Mouse (Mus musculus): ENCODE measurements around the gene Vpreb3.
A peak's percentile ranks its signal among the peaks of the same experiment; 100 is the strongest.

Gene Vpreb3

DNA sequence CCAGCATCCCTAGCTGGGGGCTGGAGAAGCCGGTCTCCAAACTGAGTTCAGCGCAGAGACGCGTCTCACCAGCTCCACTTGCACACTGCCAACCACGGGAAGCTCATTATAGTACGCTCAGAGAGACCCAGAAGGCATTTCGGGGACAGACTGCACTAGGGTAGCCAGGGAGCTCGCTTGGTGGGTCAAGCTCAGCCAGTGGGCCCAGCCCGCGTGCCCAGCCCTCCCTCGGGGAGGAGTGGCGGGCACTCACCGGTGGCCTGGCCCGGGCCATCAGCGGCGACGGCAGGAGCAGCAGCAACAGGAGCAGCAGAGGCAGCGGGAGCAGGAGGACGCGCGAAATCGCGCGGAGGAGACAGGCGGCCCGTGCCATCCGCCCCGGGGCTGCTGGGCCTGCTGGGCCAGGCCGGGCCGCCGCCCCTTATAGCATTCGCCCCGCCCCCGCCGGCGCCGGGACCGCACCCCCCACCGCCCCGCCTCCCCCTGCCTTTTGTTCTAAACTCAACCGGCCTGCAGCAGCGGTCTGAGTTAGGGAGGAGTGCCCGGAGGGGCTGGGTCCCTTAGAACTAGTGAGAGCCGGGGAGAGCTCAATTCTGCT lies 10.7 kb upstream of the Vpreb3 start:
- no peak for DNase-seq (ENCODE audit: low read depth, low spot score)

DNA sequence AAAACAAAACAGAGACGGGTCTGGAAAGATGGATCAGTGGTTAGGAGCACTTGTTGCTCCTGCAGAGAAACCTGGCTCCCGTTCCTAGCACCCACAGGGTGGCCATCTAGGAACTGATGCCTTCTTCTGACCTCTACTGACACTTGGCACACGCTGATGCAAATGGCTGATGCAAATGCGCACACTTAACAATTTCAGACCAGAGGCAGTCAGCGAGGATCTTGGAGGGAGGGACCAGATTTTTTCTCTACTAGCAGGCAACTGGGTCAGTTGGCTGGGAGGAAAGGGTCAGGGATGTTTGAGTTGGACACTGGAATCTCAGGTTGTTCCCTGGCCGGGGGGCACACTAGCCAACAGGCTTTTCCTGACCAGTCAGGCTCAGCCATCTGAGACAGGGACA lies 10.0 kb upstream of the Vpreb3 start, which contains the start of gene Chchd10:
Chchd10 (plus strand) TSS at position 240 of the 400 bp plus-strand sequence.
- no peak for DNase-seq (ENCODE audit: low read depth, low spot score)

GRCm38 (mm10) chr10:75934991-75935390 lies 7.9 kb upstream of the Vpreb3 start:
- DNase-seq (ENCODE audit: low read depth, low spot score) = no peak

GRCm38 (mm10) chr10:75935680-75936541 lies 6.9 kb upstream of the Vpreb3 start, which contains the start of gene Mmp11:
Gene Mmp11 (minus strand): TSS chr10:75936496.
- DNase-seq (ENCODE audit: low read depth, low spot score) = peak; percentile 85

GRCm38 (mm10) chr10:75936909-75937667 lies 5.8 kb upstream of the Vpreb3 start:
- DNase-seq (ENCODE audit: low read depth, low spot score) = no peak

DNA sequence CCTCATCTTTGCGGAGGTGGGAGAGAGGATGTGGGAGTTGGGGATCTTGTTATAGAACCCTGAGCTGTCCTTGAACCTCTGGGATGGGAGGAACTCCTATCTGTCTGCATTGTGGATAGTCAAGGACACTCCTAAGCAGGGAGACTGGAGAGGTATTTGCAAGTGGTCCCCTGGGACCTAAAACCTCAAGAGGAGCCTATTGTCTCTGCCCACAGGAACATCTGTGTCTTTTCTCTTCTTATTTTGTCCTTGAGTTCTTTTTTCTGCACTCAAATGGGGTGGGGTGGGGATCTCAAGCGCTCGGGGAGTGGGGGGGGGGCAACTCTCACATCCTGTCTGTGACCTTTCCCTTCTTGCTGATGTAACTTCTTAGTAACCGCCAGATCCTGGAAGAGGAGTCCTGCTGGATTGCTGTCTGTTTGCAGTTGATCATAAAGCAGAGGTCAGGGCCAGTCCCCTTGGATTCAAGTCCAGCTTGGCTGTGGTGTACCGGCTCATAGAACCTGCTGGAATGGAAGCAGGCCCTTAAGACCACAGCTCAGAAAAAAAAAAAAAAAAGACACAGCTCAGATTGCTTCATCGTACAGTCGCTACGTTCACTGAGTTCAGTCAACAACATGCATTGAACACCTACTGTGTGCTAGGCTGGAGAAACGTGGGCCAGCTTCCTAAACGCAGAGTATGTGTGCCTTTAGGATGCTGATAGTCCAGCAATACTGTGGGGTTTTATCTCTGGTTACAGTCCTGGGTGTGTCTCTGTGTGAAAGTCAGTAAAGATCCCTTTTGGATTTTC lies 4.8 kb upstream of the Vpreb3 start:
- DNase-seq (ENCODE audit: low read depth, low spot score) = no peak

DNA sequence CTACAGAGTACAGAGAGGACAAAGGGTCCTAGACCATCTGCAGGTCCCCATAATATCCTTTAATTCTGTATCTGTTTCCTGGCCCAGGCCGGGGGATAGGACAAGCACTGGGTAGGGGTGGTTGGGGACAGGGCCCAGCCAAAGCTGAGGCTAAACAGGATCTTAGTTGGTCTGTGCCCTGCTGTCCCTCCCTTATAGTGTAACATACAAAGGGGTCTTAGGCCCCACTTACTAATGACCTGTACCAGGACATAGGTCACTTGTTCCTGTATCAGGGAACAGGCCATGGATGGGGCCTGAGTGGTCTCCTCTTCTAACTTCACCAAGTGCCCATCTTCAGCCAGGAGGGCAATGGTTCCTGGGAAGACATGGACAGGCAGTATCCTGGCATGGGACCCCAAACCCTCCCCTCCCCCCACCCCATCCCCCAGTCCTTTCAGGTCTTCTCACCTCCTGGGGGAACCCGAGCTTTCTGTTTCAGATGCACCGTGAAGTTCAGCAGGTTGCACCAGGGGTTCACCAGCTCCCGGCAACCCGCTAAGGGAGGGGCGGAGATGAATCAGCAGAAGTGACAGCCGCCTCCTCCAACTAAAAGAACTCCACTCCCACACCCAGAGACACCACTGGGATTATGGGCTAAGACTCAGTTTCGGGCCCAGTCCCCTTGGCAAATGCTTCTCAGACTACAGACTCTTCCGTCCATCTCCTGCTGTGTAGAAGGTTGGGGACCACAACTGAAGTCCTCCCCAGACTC lies 3.2 kb upstream of the Vpreb3 start:
- DNase-seq (ENCODE audit: low read depth, low spot score) = no peak

DNA sequence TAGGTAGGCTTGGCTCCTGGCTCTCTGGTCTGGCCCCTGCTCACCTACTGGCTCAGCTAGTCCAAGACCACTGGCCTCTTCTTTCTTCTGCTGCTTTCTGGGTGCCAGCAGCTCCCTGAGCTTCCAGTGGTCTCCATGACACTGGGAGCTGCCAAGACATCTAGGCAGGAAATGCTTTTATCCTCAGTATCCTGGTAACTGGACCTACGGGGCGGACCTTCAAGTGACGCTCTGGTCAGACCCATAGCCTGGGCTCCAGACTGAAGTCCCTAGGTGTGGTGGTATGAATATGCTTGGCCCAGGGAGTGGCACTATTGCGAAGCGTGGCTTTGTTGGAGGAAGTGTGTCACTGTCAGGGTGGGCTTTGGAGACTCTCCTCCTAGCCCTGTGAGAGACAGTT lies 2.3 kb upstream of the Vpreb3 start, which contains the start of gene Gm867:
Gm867 (minus strand) TSS at position 153 of the 400 bp plus-strand sequence.
- no peak for DNase-seq (ENCODE audit: low read depth, low spot score)

GRCm38 (mm10) chr10:75941042-75941824 lies 1.6 kb upstream of the Vpreb3 start:
- DNase-seq (ENCODE audit: low read depth, low spot score) = no peak

DNA sequence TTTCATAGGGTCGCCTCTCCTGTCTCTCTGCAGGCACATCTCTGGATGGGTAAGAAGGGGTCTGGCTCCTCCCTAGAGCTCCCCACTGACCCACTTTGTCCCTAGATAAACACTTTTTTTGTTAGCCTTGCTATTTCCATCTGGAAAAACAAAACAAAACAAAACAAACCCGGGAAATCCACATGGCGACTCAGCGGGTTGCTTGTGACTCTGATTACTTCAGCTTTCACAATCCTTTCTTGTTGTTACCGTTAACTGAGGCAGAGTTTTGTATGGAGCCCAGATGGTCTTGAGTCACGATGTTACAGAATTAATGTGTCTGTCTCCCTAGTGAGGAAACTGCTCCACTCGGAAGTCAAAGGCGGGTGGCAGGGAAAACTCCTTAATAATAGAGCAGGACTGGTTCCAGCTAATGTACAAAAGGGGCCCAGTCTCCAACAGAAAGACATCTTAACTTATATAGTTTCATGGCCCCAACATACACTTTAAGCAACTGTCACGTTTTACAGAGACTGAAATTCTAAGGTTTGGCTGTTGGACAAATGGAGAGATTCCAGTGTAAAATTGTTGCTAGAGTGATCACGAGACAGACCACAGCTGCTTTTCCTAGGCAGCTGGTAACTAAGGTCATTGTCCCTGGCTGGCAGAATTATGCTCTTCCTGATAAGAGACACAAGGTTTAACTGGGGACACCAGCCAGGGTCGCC lies 1.4 kb downstream of the Vpreb3 start:
- DNase-seq (ENCODE audit: low read depth, low spot score) = no peak

DNA sequence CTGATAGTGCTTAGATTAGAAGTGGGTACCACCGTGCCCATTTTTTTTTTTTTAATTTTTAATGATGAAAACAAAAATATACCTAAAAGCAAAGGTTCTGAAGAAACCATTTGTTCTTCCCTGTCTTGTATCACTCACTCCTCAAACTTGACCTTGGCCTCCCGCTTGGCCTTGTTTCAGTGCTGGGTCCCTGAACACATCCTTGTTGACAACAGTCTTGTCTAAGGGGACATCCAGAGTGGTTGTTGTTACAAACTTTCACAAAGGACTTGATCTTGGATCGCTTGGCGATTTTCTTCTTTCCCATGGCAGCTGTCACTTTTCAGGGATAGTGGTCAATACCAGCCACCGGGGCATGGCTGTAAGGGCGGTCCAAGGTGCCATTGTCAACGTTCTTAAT lies 2.4 kb downstream of the Vpreb3 start:
- no peak for DNase-seq (ENCODE audit: low read depth, low spot score)

DNA sequence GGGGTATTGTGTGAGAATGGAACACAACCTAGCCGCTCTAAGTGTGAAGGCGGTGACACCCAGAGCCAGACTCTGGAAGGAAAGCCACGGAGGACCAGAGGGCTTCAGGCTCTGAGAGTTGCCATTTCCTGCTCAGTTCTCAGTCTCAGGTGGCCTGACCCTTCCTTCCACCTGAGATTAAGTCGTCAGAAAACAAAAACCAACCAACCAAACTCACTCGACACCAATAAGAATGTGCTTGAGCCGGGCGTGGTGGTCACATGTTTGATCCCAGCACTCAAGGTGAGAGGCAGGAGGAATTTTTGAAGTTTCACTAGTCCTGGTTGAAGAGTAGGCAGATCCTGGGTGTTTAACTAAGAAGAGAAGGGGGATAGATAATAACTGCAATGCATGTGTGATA lies 3.0 kb downstream of the Vpreb3 start:
- no peak for DNase-seq (ENCODE audit: low read depth, low spot score)

- DNase-seq (ENCODE audit: low read depth, low spot score) = no peak
Observed at GRCm38 (mm10) chr10:75948079-75948478, 5.2 kb downstream of the Vpreb3 start.

DNA sequence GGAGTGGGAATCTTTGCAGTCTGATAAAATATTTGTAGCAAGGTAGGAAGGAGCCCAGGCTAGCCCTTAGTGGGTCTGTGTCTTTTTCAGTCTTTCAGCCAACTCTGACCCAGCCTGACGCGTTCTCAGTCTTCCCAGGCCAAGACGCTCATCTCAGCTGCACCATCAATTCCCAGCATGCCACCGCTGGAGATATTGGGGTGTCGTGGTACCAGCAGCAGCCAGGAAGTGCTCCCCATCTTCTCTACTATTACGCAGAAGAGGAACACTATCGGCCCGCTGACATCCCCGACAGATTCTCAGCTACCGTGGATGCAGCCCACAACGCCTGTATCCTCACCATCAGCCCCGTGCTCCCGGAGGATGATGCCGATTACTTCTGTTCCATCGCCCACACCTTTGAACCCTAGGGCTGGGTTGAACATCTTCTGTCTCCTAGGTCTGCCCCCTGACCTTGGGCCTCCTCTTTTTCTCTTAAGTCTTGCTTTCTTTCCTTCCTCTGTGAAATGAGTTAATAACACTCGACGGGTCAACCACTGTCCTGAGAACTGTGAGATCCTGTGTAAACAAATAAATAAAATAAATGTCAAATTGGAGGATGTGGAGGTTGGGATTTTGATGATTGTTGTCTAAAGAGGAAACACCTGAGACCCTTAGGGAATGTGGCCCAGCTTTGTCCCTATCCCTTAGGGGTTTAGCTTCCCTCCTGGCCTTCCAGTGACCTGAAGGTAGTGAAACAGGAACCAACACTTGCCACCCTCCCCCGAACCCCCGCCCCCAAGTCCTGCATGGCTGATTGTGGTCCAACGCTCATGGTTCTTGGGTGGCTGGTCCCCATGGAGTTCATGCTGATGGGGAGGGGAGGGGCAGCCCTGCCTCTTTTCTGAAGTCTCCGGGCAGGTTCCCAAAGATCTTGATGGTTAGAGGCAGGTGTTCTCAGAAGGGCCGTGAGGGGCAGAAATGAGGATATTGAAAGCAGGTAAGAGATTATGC lies 6.5 kb downstream of the Vpreb3 start:
- DNase-seq (ENCODE audit: low read depth, low spot score) = no peak

- DNase-seq (ENCODE audit: low read depth, low spot score) = no peak
Observed at GRCm38 (mm10) chr10:75950791-75951210, 7.9 kb downstream of the Vpreb3 start.

DNA sequence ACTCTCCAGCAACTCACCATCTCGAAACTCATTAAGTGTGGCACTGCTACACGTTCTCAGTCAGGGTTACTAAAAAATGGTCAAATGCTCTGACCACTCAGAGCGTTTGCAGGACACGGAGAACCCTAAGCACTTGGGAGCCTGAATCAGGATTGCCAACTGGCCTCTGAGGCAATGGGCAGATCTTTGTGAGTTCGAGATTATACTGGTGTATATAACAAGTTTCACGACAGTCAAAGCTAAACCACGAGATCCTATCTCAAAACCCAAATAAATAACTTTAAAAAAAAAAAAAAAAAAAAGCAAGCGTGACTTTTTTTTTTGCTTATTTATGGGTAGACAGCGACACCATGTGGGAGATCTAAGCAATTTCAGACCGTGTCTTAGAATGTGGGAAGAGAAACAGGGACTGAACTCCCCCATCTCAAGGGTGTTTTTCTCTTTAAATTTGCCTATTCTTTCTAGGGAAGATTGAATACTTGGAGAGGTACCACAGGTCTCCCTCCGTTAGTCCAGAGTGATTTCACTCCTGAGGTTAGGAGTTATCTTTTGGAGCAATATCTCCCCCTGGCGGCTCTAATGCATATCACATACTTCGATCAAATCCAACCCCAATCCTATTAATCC lies 8.7 kb downstream of the Vpreb3 start:
- DNase-seq (ENCODE audit: low read depth, low spot score) = peak; percentile 53

DNA sequence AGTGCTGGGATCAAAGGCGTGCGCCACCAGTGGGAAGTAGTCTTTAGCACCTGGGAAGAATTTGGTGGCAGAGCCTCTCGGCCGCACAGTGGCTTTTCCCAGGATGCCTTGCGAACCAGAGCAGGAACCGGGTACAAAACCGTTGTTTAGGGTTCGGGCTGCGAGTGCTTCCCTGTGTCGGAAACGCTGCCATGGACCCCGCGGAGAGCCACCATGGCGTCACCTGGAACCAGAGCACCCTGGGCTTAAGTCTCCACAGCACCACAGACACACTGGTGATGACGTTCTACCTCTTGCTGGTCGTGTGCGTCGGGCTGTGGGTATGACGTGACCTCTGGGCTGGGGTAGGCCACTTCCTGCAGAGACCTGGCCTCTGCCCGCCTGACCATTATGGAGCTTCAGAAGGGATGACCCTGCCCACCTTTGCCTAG lies 11.5 kb downstream of the Vpreb3 start, which contains the start of gene Gm5134:
Gm5134 (plus strand) TSS at position 134 of the 431 bp plus-strand sequence.
- DNase-seq (ENCODE audit: low read depth, low spot score) = no peak
